Mouse (Mus musculus): ENCODE measurements around the gene Gm20431.

Gene Gm20431

DNA sequence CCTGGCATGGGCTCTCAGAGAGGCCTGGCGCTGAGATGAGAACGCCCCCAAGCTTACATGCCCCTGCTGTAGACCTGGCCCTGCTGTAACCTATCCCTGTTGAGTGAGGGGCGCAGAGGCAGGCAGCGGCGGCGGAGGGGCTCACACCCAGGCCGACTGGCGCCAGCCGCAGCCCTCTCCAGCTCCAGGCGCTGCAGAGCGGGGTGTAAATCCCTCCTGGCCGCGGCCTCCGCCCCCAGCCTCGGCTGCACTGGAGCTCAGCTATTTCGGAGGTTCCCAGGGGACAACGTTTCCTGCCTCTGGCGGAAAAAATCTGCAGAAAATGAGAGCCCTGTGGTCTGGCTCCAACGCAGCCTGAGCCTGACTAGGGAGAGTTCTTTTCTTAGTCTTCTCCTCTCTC is 95.6 kb downstream of the Gm20431 start:
- TF ChIP-seq GATA4 (IDR thresholded peaks at IDR 0.05; ENCODE audit: insufficient replicate concordance, low read length): no peak

DNA sequence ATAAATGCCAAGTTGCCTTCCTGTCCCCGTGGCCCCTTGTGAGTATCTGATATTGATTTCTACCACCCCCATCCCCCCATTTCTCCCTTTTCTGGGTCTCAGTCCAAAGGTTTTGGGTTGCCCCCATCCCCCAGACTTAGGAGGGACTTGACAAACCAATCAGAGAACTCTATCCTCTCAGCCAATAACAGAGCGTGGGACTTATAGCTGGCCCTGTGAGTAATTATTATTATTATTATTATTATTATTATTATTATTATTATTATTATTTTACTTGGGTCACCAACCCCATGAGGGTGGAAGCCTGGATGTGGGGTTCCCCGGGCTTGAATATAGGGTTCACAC is 96.0 kb downstream of the Gm20431 start:
- TF ChIP-seq GATA4 (IDR thresholded peaks at IDR 0.05; ENCODE audit: insufficient replicate concordance, low read length): no peak

DNA sequence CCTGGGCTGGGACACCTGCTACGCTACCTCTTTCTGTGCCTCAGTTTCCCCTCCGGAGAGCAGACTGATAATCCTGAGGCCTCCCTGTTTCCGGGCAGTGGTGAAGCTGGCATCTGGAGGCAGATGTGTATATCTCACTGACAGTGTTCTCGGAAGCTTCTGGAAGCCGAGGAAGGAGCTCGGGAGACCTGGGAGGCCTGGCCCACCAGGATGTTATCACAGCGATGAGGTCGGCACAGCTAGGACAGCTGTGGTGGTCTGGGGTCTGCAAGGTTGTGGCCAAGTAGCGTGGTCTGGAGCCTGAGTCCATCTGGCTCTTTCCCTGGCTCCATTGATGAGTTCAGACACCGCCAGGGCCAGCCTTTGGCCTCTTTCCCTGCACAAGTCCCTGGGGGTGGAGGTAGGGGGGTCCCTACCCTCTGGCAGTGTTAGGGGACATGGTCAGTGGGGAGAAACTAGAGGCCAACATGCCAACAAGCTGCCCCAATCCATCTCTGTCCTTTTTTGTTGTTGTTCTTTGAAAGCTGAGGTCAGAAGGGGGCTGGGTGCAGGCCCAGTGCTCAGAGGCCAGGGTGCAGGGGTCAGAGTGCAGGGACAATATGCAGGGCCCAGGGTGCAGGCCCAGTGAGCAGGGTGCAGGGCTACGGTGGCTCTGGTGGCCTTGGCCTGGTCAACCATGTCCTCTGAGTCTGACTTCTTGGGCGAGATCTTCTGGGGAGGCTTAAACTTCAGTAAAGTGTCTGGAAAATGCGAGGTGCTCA is 96.6 kb downstream of the Gm20431 start:
- no peak; the same call in 1 of the 2 replicates for TF ChIP-seq GATA4 (IDR thresholded peaks at IDR 0.05; ENCODE audit: insufficient replicate concordance, low read length)

DNA sequence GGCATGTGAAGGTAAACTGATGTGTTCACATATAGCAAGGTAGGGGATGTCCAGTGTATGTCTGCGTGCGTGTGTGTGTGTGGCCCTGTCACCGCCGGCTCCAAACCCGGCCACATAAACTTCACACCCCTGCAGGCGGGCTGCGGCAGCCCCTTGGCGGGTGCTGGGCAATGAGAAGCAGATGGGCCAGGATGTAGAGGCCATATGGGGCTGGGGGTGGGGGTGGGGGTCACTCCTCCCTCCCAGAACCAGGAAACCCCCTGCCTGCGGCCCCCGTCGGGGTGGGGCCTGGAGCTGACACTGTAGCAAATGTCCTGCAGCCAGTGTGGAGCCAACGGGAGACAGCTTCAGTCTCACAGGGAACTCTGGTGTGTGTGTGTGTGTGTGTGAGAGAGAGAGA is 97.6 kb downstream of the Gm20431 start:
- TF ChIP-seq GATA4 (IDR thresholded peaks at IDR 0.05; ENCODE audit: insufficient replicate concordance, low read length): no peak

DNA sequence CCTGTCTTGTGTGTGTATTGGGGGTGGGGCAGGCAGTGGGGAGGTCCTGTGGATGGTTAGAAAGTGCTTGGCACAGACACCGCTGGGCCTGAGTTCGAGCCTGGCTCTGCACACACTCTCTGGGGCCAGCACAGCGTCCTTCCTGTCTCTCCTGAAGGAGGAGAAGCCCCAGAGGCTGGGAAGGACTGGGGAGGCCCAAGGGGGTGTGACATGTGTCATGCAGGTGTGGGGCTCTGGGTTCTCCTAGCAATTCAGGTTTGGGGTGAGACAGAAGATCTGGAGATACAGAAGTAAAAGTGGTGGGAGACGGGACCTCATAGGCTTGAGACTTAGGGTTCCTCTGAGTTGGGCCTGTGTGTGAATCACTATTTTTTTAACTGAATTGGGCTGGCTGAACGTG is 98.3 kb downstream of the Gm20431 start:
- no peak for TF ChIP-seq GATA4 (IDR thresholded peaks at IDR 0.05; ENCODE audit: insufficient replicate concordance, low read length)

DNA sequence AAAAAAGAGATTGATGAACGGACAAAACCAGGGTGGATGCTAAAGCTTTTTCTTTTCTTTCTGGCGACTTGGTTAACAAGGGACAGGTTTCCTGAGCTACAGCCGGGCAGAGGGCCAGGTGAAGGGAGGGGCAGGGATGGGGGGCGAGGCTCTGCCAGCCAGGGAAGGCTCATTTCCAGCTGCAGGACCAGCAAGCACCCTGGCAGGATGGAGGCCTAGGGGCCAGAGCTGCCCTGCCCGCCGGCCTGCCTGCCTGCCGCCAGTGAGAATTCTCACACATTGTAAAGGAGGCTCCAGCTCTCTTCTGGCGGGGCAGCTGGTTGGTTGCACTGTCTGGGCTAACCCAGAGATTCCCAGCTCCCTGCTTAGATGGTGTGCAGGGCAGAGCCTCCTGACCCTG is 99.2 kb downstream of the Gm20431 start:
- TF ChIP-seq GATA4 (IDR thresholded peaks at IDR 0.05; ENCODE audit: insufficient replicate concordance, low read length): no peak

DNA sequence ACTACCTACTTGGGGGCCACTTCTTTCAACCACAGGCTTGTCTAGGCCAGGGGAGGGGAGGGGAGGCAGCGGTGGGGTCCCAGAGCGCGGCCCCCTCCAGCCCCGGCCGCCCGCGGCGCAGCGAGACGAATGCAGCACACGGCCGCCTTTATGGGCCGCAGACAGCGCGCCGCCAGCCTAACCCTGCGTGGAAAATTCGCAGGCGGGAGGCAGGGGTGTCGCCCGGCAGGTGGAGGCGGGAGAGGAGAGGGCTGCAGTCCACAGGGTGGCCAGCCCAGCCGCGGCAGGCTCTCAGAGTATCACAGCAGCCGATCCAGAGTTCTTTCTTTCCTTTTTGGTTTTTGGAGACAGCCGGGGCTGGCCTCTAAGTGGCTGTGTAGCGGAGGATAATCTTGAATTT is 101.9 kb downstream of the Gm20431 start:
- TF ChIP-seq GATA4 (IDR thresholded peaks at IDR 0.05; ENCODE audit: insufficient replicate concordance, low read length): no peak

All from liver, adult (tissue).